Mouse (Mus musculus): ENCODE results near the gene Spag8.

The Spag8 gene

GRCm38 (mm10) chr4:43649783-43650182 lies 3.6 kb downstream of the Spag8 start:
- DNase-seq = no peak

GRCm38 (mm10) chr4:43640491-43640890 lies 12.9 kb downstream of the Spag8 start:
- no peak for DNase-seq

DNA sequence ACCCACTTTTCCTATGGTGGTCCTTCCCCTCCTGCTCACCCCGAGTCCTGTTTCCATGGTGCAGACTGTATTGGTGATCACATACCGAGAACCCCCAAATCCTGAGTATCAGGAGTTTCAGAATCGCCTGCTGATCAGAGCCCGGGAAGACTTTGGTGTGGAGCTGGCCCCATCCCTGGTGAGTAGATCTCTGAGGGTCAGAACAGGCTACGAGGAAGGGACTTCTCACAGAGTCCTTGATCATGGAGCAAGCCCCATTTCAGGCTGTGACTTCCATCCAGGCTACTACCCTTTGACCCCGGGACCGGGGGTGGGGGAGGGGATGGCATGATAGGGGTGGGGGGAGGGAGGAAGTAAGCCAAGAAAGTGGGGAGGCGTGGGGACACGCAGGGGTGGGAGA lies 13.3 kb downstream of the Spag8 start:
- no peak for DNase-seq

- DNase-seq = no peak
Measured at GRCm38 (mm10) chr4:43636751-43637150, 16.6 kb downstream of the Spag8 start.

DNA sequence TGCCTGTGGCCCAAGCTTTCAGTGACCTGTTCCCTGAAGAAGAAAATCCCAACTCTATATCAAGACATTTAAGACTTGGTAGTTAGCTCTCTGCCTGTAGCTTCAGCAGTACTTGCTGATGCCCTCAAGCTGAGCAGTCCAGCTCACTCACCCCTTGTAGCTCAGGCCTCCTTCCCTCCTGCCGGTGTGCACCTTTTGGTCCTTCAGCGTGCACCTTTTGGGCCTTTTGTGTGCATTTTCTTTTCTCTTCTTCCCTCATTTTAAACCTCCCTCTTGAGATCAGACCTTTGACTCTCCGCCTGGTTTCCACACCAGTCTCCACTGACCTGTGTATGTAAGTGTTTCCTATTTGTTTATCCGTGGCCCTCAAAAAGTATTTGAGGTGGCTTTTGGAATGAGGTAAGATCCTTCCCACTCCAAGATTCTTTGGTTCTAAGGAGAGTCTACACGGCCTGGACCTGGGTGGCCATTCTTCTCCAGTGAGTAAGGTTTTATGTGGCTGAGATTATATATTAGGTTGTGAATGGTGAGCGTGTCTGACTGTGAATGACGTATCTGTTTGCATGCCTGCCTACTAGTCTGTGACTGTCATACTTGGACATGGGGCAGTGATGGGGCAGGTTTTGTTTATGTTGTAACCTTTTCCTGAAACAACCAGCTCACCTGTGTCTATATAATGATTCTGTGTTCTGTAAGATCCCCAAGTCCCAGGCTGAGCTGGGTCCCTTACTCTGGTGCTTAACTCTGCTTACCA lies 18.6 kb downstream of the Spag8 start:
- DNase-seq = no peak

GRCm38 (mm10) chr4:43633736-43634135 lies 19.7 kb downstream of the Spag8 start:
- no peak for DNase-seq

- no peak for DNase-seq
Measured at GRCm38 (mm10) chr4:43633296-43633695, 20.1 kb downstream of the Spag8 start.

DNA sequence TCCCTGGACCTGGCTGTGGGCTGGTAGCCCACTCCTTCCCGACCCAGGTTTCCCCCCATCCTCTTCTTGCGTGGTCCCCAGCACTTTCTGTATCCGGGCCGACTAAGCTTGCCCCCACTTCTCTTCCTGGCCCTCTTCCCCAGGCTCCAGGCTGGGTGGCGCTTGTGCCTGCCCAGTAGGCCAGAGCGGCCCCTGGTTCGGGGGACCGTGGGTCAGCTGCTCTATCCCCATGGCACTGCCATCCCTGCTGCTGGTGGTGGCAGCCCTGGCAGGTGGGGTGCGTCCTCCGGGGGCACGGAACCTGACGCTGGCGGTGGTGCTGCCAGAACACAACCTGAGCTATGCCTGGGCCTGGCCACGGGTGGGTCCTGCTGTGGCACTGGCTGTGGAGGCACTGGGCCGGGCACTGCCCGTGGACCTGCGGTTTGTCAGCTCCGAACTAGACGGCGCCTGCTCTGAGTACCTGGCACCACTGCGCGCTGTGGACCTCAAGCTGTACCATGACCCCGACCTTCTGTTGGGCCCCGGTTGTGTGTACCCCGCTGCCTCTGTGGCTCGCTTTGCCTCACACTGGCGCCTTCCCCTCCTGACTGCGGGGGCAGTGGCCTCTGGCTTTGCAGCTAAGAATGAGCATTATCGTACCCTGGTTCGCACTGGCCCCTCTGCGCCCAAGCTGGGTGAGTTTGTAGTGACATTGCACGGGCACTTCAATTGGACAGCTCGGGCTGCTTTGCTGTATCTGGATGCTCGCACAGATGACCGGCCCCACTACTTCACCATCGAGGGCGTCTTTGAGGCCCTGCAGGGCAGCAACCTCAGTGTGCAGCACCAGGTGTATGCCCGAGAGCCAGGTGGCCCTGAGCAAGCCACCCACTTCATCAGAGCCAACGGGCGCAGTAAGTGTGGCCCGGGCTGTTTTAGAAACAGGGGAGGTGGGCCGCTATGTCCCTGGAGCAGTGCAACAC lies 21.2 kb downstream of the Spag8 start:
- no peak for DNase-seq

GRCm38 (mm10) chr4:43631046-43631955 lies 22.1 kb downstream of the Spag8 start, which contains the start of gene Npr2:
TSS of gene Npr2 (plus strand) at chr4:43631935.
- DNase-seq = peak; percentile 62

DNA sequence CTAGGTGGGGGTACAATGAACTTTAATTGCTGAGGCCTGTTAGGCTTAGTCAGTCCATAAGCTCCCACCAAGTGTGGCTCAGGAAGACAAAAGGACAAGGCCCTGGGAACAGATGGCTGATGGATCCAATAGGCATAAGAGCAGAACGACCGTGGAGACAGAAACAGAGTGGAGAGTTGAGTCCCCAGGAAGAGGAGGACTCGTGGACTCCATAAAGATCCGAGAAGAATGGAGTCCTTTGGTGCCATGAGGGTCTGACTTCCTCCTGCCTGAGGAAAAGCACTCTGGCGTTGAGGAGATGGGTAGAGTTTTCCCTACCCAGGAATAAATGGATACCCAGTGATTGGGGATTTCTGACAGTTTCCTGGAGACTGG lies 22.7 kb downstream of the Spag8 start:
- no peak for DNase-seq

DNA sequence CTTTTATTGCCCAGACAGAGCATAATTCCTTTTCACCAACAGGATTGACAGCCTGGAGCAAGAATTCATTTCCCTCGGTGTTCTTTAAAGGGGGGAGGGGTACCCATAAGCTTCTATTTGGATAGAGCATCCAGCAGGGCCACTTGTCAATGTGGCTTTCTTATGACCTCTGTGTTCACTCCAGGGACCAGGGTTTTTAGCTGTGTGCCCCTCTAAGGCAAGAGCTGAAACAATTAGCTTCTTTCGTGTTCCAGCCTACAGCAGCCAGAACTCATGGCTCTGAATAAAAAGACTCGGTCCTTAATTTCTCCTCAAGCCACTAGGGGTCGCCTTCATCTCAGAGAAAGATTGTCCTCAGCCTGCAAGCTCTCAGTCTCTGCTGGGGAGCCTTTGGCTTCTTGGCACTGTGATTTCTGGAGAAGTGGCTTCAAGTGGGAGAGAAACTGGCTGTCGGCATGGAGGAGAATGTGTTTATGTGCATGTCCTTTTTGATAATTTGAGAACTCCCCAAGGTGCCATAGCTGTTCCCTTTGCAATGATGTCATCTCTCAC lies 23.3 kb downstream of the Spag8 start:
- DNase-seq = peak; percentile 85

DNA sequence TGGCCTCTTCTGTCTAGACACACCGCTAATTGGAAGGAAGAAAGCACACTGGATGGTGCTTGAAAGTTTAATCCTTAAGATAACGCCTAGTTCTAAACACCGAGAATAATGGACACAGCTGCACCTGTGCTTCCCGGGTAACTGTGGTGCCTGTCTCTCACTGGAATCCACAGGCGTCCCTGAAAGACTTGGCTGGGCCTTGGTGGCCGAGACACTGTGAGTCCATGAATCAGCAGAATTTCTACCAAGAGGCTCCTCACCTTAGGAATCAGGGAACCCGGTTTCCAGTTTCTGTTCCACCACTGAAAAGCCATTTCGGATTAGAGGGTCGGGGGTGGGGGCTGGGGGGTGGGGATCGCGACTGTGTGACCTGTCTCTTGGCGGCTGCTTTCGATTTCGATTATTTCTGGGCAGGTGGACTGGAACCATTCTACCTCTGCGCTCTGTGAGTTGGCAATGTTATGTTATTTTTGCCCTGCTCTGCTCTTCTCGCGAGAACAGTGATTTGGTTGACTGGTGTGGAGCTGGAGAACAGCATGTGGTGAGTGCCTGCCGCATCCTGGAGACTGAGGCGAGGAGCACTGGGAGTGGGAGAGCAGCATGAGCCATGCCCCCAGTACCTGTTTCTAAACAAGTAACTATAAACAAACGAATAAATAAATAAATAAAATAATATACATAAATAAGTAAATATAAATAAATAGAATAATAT lies 24.1 kb downstream of the Spag8 start:
- no peak for DNase-seq

DNA sequence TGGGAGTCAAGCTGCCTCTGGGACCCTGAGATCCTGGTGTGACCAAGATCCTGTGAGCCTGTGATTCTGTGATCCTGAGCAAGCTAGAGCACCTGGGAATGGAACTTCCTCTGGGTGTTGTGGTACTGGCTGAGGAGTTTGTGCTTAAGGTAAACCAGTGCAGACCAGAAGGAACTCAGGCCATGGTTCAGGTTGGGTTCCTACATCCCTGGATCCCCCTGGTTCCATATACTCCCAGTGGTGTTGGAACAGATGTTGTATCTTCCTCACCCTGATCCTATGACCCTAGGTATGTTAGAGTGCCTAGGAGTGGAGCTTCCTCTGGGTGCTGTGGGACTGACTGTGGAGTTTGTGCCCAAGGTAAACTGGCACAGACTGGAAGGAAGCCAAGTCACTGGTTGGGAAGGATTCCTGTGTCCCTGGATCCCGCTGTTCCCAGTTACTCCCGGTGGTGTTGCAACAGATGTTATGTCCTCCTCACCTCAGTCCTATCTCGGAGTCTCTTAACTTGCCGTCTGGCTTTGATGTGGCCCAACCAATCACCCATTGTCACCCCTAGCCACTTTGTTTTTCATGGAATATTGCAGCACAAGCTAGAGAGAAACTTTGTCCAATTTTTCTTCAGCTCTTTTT lies 33.1 kb downstream of the Spag8 start:
- no peak for DNase-seq

DNA sequence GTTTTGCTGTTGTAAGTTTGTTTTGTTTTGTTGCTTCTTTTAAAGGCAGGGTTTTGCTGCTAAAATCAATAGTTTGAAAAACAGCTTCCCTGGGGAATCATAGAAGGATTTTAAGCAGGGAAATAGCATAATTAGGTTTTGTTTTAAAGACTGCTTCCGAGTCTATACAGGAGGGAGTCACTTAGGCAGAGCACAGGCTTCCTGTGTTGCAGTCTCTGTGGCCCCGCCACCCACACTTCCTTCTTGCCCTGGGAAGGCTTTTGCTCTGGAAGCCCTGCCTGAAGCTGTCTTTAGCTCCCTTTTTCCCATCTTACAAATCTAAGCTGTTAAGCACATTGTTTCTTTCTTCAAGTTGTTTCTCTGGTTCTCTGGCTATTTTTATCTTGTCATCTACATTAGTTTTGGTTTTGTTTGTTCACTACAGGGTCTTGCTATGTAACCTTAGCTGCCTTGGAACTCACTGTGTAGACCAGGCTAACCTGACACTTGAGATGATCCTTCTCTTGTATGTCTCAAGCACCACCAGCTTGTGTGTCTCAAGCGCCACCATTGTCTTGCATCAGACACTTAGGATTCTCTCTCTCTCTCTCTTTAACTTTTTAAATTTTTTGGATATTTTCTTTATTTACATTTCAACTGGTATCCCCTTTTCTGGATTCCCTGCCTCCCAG lies 40.2 kb downstream of the Spag8 start:
- peak; percentile 64 for DNase-seq

GRCm38 (mm10) chr4:43612534-43612933 lies 40.9 kb downstream of the Spag8 start:
- DNase-seq = no peak

DNA sequence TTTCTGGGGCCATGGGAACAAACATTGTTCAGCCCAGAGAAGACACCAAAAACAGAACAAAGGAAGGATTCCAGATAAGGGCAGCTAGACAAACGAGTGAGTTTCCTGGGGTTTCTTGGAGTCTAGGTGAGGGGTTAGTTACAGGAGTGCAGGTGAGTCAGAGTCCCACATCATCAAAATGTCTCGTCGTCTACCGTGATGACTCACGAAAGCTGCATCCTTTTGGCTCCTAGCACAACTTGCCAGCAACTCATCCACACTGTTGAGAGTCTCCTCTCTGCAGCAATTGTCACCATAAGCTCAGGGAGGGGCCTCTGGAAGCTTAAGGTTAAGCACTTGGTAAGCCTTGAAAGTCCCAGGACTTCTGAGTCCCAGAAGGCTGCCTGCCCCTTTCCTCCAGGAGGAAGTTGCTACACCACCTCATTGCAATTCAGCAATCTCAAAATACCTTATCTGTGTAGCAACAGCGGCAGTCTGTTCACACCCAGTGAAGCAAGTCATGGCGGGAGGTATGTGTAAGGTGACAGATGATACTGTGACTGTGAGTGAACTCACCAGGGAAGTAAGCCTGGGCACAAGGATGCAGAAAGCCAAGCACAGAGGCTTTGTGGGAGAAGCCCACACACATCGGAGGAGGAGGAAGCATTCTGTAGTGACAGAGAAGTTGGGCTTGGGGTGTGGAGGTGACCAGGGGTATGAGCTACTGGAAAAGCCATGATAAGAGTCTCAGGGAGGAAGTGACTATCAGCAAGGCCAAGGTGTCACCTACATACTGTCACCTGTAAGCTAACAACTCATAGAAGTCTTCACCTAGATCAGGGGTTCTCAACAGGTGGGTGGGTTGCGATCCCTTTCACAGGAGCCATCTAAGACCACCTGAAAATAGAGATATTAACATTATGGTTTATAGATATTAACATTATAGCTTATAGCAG lies 48.4 kb downstream of the Spag8 start:
- no peak for DNase-seq

GRCm38 (mm10) chr4:43604099-43604498 lies 49.3 kb downstream of the Spag8 start:
- DNase-seq = no peak
